Mouse (Mus musculus): ENCODE results near the gene Zfp653.

DNA sequence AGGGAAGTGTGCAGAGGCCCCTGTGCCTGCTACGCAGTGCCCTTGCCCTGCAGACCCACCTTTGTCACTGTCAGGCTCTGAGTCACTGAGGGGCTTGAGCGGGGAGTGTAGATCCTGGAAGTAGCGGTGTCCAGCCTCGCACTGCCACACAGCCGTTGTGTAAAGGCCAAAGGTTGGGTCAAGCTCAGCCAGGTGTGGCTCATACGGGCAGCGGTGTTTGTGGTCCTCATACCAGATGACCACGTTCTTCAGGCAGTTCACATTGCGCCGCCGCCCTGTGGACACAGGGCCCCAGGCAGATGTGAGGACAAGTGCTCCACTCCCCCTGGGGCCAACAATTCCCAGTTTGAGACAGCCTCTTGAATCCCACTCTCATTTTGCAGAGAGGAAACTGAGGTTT lies 5.5 kb downstream of the Zfp653 start:
- no peak for TF ChIP-seq CTCF (conservative IDR thresholded peaks at IDR 0.05; ENCODE audit: insufficient read depth, insufficient read length, low read depth, low read length)
- no peak for TF ChIP-seq POLR2A (IDR thresholded peaks at IDR 0.05; ENCODE audit: low read depth, low read length)

Measured in kidney, adult 2 months (tissue).